Mouse (Mus musculus) CH12.LX (cell line): ENCODE measurements at regions not wholly inside any gene's neighbourhood (a gene's known extent, or its start where the extent isn't known, plus 50 kb on each side); places are given as distances from the start of the nearest gene placed in this dataset.

Experiments used
- DNase-seq: peaks from one replicate; pipeline ENCODE4 v3.0.0-alpha.2; 2013; ENCODE audit errors: extremely low read depth
- H3K27ac ChIP-seq: 2 replicates; pipeline ENCODE4 v1.5.1; 2012; ENCODE audit warnings: low read depth, mild to moderate bottlenecking, control low read depth, moderate library complexity; ENCODE audit not compliant: insufficient read depth
- H3K27me3 ChIP-seq: replicated peaks from 2 replicates; pipeline ENCODE3; 2012; ENCODE audit warnings: inconsistent platforms
- H3K36me3 ChIP-seq, 2 experiments: replicated peaks in 1 of 2; 2 replicates each; pipeline versions ENCODE3 to v1.6.1; 2012; ENCODE audit warnings: inconsistent platforms in 1 of 2, low read length in 1 of 2, mild to moderate bottlenecking in 1 of 2, mixed read lengths in 1 of 2, moderate library complexity in 1 of 2; ENCODE audit not compliant: control insufficient read depth in 1 of 2, insufficient read depth in 1 of 2
- H3K4me1 ChIP-seq, 2 experiments: 2 replicates each; pipeline ENCODE4 v1.6.1; 2012; ENCODE audit warnings: inconsistent platforms in 1 of 2, moderate library complexity in 1 of 2; ENCODE audit not compliant: insufficient read depth in 2 of 2, control insufficient read depth in 1 of 2
- H3K4me2 ChIP-seq: 2 replicates; pipeline ENCODE4 v1.6.1; 2012; ENCODE audit warnings: low read depth, mild to moderate bottlenecking, control low read depth; ENCODE audit not compliant: poor library complexity, insufficient read depth, severe bottlenecking
- H3K4me3 ChIP-seq, 3 experiments: fragments of 150-350 bp in 1 of 3; sonication (generic) in 1 of 3; replicated peaks in 1 of 3; 2 replicates each; pipeline versions ENCODE3 to v1.5.1; 2011 to 2012; ENCODE audit warnings: low read depth in 2 of 3, low read length in 2 of 3, mild to moderate bottlenecking in 2 of 3, moderate library complexity in 2 of 3, control low read depth in 1 of 3, improper control_type of control experiment in 1 of 3, inconsistent platforms in 1 of 3, mixed read lengths in 1 of 3; ENCODE audit not compliant: poor library complexity in 1 of 3
- H3K79me2 ChIP-seq: replicated peaks from 2 replicates; pipeline ENCODE4 v1.6.1; 2012; ENCODE audit warnings: mild to moderate bottlenecking, moderate library complexity; ENCODE audit not compliant: control insufficient read depth, poor library complexity, insufficient read depth, severe bottlenecking; ENCODE audit errors: extremely low read depth
- H3K9ac ChIP-seq: 2 replicates; pipeline ENCODE4 v1.6.1; 2012; ENCODE audit warnings: low read depth, mild to moderate bottlenecking, control low read depth, moderate library complexity; ENCODE audit not compliant: insufficient read depth
- H3K9me3 ChIP-seq: replicated peaks from 2 replicates; pipeline ENCODE3; 2012; ENCODE audit warnings: low read length, inconsistent platforms, mixed read lengths
- BHLHE40 ChIP-seq: IDR thresholded peaks from 2 replicates; pipeline ENCODE4 v1.6.1; 2011; ENCODE audit warnings: mild to moderate bottlenecking, low read depth, low read length, improper control_type of control experiment
- CHD2 ChIP-seq: IDR thresholded peaks from 2 replicates; pipeline ENCODE4 v1.6.1; 2011; ENCODE audit warnings: low read length, improper control_type of control experiment
- E2F4 ChIP-seq: IDR thresholded peaks from 2 replicates; pipeline ENCODE4 v1.6.1; 2011; ENCODE audit warnings: low read depth, low read length, improper control_type of control experiment; ENCODE audit not compliant: insufficient replicate concordance
- ELF1 ChIP-seq: IDR thresholded peaks from 2 replicates; pipeline ENCODE4 v1.6.1; 2014; ENCODE audit warnings: low read depth, mild to moderate bottlenecking, inconsistent platforms, low read length, improper control_type of control experiment
- EP300 ChIP-seq: IDR thresholded peaks from 2 replicates; pipeline ENCODE4 v1.6.1; 2011; ENCODE audit warnings: low read length, improper control_type of control experiment
- HCFC1 ChIP-seq: IDR thresholded peaks from 2 replicates; pipeline ENCODE4 v1.6.1; 2012; ENCODE audit warnings: low read depth, mild to moderate bottlenecking, inconsistent platforms, low read length, improper control_type of control experiment
- IRF4 ChIP-seq: IDR thresholded peaks from 2 replicates; pipeline ENCODE4 v1.6.1; 2014; ENCODE audit warnings: low read depth, mild to moderate bottlenecking, inconsistent platforms, low read length, improper control_type of control experiment
- MAFK ChIP-seq: IDR thresholded peaks from 2 replicates; pipeline ENCODE4 v1.6.1; 2011; ENCODE audit warnings: low read length, improper control_type of control experiment; ENCODE audit not compliant: insufficient replicate concordance
- MAX ChIP-seq: IDR thresholded peaks from 2 replicates; pipeline ENCODE4 v1.6.1; 2011; ENCODE audit warnings: low read length, improper control_type of control experiment
- MAZ ChIP-seq: IDR thresholded peaks from 2 replicates; pipeline ENCODE4 v1.6.1; 2012; ENCODE audit warnings: low read depth, mild to moderate bottlenecking, inconsistent platforms, low read length, improper control_type of control experiment, moderate library complexity
- MXI1 ChIP-seq: IDR thresholded peaks from 2 replicates; pipeline ENCODE4 v1.6.1; 2011; ENCODE audit warnings: mild to moderate bottlenecking, low read depth, low read length, improper control_type of control experiment
- MYC ChIP-seq: IDR thresholded peaks from 2 replicates; pipeline ENCODE4 v1.6.1; 2011; ENCODE audit warnings: low read depth, mild to moderate bottlenecking, improper control_type of control experiment, low read length
- NELFE ChIP-seq: IDR thresholded peaks from 2 replicates; pipeline ENCODE4 v1.6.1; 2011; ENCODE audit warnings: low read depth, low read length, improper control_type of control experiment
- NRF1 ChIP-seq: IDR thresholded peaks from 2 replicates; pipeline ENCODE4 v1.6.1; 2014; ENCODE audit warnings: low read depth, mild to moderate bottlenecking, inconsistent platforms, low read length, improper control_type of control experiment, moderate library complexity
- PAX5 ChIP-seq: IDR thresholded peaks from 2 replicates; pipeline ENCODE4 v1.6.1; 2012; ENCODE audit warnings: low read length, inconsistent platforms, mixed read lengths
- POLR2AphosphoS2 ChIP-seq: IDR thresholded peaks from 2 replicates; pipeline ENCODE4 v1.6.1; 2011; ENCODE audit warnings: low read depth, low read length, improper control_type of control experiment
- RAD21 ChIP-seq: IDR thresholded peaks from 2 replicates; pipeline ENCODE4 v1.6.1; 2011; ENCODE audit warnings: low read depth, mild to moderate bottlenecking, low read length, improper control_type of control experiment, moderate library complexity
- RCOR1 ChIP-seq: conservative IDR thresholded peaks from 2 replicates; pipeline ENCODE4 v1.6.1; 2012; ENCODE audit warnings: low read depth, mild to moderate bottlenecking, inconsistent platforms, low read length, improper control_type of control experiment
- SMC3 ChIP-seq: IDR thresholded peaks from 2 replicates; pipeline ENCODE4 v1.6.1; 2011; ENCODE audit warnings: low read depth, low read length, improper control_type of control experiment
- TBP ChIP-seq: conservative IDR thresholded peaks from 2 replicates; pipeline ENCODE4 v1.6.1; 2011; ENCODE audit warnings: low read depth, low read length, improper control_type of control experiment
- USF2 ChIP-seq: conservative IDR thresholded peaks from 2 replicates; pipeline ENCODE4 v1.6.1; 2011; ENCODE audit warnings: low read depth, low read length, improper control_type of control experiment
- ZKSCAN1 ChIP-seq: IDR thresholded peaks from 2 replicates; pipeline ENCODE4 v1.6.1; 2012; ENCODE audit warnings: low read depth, inconsistent platforms, low read length, improper control_type of control experiment, borderline replicate concordance
- ZNF384 ChIP-seq: IDR thresholded peaks from 2 replicates; pipeline ENCODE4 v1.6.1; 2012; ENCODE audit warnings: low read depth, low read length, improper control_type of control experiment, inconsistent platforms
- dilution Hi-C: fragments of 300-500 bp; cut with MboI; formaldehyde crosslinking; loops from 2 replicates; pipeline ENCODE4 v1.14.3; 2020; ENCODE audit warnings: low sequenced_read_pairs; ENCODE audit not compliant: extremely low pct_unique_long_range_greater_than_20kb, extremely low pct_ligation_motif_present
- in situ Hi-C: fragments of 300-500 bp; cut with MboI; formaldehyde crosslinking; loops from 3 replicates; pipeline ENCODE4 v1.14.3; 2019; ENCODE audit warnings: low sequenced_read_pairs, low pct_ligation_motif_present, low pct_unique_long_range_greater_than_20kb, mixed read lengths

DNA sequence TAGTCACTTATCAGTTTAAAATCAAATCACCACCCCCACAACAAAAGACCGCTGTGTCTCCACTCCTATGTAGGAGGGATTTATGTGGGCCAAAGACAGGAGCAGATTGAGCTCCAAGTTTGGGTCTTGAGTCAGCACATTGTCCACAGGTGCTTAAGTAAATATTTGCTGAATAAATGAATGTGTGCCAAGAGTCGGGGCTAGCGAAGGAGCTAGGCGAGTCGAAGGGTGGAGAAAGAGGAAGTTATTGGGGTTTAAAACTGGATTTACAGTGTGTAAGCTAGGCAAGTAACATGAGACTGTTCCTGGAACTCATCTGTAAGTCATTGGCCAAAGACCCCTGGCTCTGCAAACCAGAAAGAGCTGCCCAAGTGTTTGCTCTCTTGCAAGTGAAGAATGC lies 122.9 kb downstream of the Enc1 start:
- dilution Hi-C loops, result no loop called here
- H3K27ac ChIP-seq, result no peak overlapping the region
- no peak for DNase-seq
- H3K27me3 ChIP-seq, result no peaks in the 10 kb centered on the region
- H3K4me3 ChIP-seq, result no peak overlapping the region
- no peaks in the 10 kb centered on the region for H3K79me2 ChIP-seq
- H3K9me3 ChIP-seq, result peaks cover 21% of the 10 kb centered on the region
- H3K36me3 ChIP-seq, result no peaks in the 10 kb centered on the region
- H3K4me2 ChIP-seq, result no peak overlapping the region
- H3K4me1 ChIP-seq, result no peaks in the 10 kb centered on the region
- no peak overlapping the region for H3K9ac ChIP-seq
- in situ Hi-C loops, result no loop called here
- TF ChIP-seq MYC (no peak), MXI1 (no peak), TBP (no peak), BHLHE40 (no peak), SMC3 (no peak), HCFC1 (no peak)

DNA sequence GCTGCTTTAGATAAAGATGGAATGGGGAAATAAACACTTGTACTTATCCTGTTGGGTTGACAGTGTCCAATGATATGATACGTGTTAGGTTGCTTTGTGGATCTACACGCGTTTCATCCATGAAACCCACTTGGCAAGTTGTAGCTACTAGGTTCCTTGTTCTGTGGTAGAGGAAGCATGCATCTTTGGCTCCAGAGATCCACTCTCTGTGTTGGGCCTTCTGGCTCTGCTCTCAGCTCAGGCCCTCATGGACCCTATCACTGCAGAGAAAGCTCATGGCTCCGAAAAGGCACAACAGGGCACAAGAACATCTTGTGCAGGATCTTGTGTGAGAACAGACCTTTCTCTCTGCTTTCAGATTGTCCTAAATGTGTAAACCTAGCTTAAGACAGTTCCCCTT lies 122.3 kb downstream of the Enc1 start:
- in situ Hi-C loops (no loop called here), dilution Hi-C loops (no loop called here)
- H3K27me3 ChIP-seq, result no peaks in the 10 kb centered on the region
- no peak overlapping the region for H3K9ac ChIP-seq
- peaks cover 20% of the 10 kb centered on the region for H3K9me3 ChIP-seq
- H3K4me3 ChIP-seq, result no peak overlapping the region
- no peaks in the 10 kb centered on the region for H3K79me2 ChIP-seq
- H3K4me1 ChIP-seq, result no peaks in the 10 kb centered on the region
- TF ChIP-seq ZKSCAN1 (no peak), NELFE (no peak), SMC3 (no peak), TBP (no peak), PAX5 (no peak), NRF1 (no peak), CHD2 (no peak), EP300 (no peak), MXI1 (no peak), MAX (no peak), ELF1 (no peak), RCOR1 (no peak), POLR2AphosphoS2 (no peak)
- H3K4me2 ChIP-seq, result no peak overlapping the region
- no peaks in the 10 kb centered on the region for H3K36me3 ChIP-seq
- DNase-seq, result no peak
- H3K27ac ChIP-seq, result no peak overlapping the region

DNA sequence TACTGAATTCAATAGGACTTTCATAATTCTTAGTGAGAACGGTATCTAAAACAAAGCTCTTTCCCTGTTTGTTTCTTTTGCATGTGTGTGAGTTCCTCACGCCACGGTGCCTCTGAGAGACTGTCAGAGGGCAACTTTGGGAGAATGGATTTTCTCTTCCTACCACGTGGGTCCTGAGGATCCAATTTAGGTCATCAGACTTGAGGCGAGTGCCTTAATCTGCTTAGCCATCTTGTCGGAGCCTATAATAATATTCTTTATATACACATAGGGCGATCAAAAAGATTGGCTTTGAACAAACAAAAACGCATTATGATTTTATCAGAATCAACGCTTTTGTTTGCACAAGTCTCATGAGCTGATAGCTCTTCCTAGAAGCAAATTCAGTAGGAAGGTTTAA lies 119.6 kb downstream of the Enc1 start:
- no peak overlapping the region for H3K4me3 ChIP-seq
- dilution Hi-C loops (no loop called here), in situ Hi-C loops (no loop called here)

More for the DNA sequence above, 119.6 kb downstream of the Enc1 start:
- Histone ChIP-seq H3K4me2 (no peak overlapping the region), H3K36me3 (no peaks in the 10 kb centered on the region), H3K27me3 (no peaks in the 10 kb centered on the region), H3K9me3 (peaks cover 28% of the 10 kb centered on the region), H3K79me2 (no peaks in the 10 kb centered on the region), H3K9ac (no peak overlapping the region), H3K4me1 (no peaks in the 10 kb centered on the region), H3K27ac (no peak overlapping the region)
- no peak for TF ChIP-seq ELF1
- no peak for TF ChIP-seq E2F4
- no peak for TF ChIP-seq RAD21
- no peak for TF ChIP-seq ZNF384
- no peak for TF ChIP-seq MAFK
- no peak for TF ChIP-seq POLR2AphosphoS2
- no peak for TF ChIP-seq SMC3
- TF ChIP-seq MAZ, result no peak
- TF ChIP-seq MAX, result no peak
- TF ChIP-seq MYC, result no peak
- no peak for TF ChIP-seq NRF1
- no peak for TF ChIP-seq IRF4
- TF ChIP-seq USF2, result no peak
- DNase-seq, result no peak
